Mouse (Mus musculus): ENCODE results near the gene Sept8.
A peak's percentile ranks its signal among the peaks of the same experiment; 100 is the strongest.

DNA sequence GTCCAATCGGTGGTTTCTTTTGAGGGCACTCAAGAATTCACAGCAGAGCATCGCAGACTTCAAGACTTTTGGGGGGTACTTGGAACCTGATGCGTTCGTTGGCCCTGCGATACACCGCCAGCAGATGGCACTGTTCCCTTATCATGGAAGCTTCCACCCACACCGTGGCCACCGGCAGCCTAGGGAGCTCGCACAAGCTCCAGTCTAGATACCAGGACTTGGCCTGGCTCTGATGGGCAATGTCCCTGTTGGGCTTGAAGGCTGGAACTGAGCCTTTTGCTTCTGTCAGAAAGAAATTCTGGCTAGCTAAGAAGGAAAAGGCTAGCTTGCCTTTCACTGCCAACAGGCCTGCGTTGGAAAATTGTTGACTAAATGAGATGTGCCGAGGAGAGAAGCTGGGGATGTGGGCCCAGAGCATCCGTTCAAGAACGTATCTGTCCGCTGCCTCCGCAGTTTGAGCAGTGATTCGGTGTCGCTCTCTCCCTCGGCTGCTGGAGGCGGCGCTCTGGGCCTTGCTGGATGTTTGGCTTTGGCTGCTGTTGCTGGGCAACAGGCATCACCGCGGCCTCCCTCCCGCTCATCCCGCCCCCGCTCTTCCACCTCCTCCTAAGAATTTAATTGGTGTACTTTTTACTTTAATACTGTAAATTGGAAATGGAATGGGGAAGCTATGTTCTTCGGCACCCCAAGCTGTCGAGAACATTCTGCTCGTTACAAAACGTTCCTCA lies 48.9 kb upstream of the Sept8 start, which contains the start of gene Gm9837:
- peak; percentile 89; the same call in 1 of the 2 replicates for TF ChIP-seq CTCF (IDR thresholded peaks at IDR 0.05; ENCODE audit: extremely low read depth, insufficient read depth, insufficient read length, insufficient replicate concordance)
- TF ChIP-seq POLR2A (IDR thresholded peaks at IDR 0.05; ENCODE audit: low read depth, low read length): no peak

All from spleen, adult 2 months (tissue).